Mouse (Mus musculus): ENCODE results near the gene Taar6.

Gene Taar6

DNA sequence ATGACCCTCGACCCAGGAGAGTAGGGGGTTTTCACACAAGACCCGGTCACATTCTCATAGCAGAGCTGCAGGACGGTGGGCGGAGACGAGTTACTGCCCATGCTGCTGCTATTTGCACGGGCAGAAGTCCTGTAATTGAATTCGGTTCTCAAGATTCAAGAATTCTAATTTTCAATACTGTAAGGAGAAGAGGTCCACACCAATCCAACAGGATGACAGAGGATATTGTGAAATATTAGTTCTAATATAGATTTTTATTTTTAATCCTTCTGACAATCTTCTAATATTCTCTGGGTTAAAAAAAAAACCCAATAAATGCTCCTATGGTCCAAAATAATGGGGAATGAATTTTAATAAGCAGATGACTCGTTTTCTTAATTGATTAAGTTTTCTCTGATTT lies at the start of gene Taar6:
Gene Taar6 (minus strand): TSS at position 101 of the 400 bp plus-strand sequence.
- no peak for DNase-seq (ENCODE audit: low spot score)

DNA sequence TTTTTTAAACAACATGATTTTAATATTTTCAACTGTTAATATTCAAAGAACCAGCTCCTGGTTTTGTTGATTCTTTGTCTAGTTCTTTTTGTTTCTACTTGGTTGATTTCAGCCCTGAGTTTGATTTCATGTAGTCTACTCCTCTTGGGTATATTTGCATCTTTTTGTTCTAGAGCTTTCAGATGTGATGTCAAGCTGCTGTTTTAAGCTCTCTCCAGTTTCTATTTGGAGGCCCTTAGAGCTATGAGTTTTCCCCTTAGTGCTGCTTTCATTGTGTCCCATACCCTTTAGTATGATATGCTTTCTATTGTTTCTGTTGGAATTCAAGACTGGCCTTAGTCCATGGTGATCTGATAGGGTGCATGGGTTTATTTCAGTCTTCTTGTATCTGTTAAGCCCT lies 45.9 kb upstream of the Taar6 start:
- no peak for DNase-seq (ENCODE audit: low spot score)

DNA sequence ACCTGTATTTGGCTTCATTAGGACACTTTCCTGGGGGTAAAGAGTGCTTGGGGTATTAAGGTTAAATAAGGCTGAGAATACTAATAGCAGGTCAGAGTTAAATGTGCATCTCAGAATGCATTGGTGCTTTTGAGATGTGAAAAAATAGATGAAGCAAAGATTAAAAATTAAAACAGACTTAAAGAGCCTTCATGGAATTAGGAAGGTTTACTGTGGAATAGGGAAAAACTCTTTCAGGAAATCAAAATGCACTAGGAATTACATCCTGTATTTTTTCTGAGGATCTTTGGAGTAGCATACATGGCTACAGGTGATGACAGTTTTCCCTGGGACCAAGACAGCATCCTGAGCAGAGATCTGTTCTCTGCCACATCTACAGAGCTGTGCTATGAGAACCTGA lies 41.5 kb upstream of the Taar6 start, which contains the start of gene Taar7d:
Gene Taar7d (plus strand): TSS at position 301 of the 400 bp plus-strand sequence.
- DNase-seq (ENCODE audit: low spot score) = no peak

DNA sequence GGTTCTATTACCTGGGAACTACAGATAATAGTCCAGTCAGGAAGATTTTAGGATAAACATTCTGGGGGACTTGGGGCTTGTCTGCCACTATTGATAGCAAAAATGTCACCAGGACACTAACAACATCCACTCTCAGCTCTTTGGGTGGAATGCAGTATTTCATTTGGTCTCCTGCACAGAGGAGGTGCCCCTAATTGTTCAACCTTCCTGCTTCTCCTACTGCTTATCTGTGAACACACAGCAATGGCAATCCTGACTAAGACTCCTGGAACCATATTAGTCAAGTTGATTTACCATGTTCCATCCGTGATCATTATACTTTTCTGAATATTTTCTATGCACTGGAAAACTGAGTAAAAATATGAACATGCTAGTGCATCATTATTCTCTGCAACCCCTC lies 22.7 kb upstream of the Taar6 start:
- no peak for DNase-seq (ENCODE audit: low spot score)

DNA sequence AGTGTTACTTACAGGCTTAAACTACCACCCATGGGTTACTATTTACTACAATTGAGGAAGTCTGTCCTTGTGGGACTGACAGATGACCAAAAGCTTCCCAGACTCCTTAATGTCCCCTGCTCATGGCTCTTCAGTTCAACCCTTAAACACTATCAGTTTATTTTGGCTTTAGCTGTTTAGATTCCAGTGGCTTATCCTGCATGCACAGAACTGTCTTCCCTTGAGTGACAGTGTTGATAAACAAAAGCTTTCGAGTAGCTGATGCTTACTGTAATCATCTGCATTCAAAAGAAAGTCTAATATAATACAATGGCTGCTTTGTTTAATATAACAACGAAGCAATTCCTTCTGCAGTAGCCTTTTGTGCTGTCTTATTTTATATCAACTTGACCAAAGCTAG lies 21.6 kb upstream of the Taar6 start:
- no peak for DNase-seq (ENCODE audit: low spot score)

DNA sequence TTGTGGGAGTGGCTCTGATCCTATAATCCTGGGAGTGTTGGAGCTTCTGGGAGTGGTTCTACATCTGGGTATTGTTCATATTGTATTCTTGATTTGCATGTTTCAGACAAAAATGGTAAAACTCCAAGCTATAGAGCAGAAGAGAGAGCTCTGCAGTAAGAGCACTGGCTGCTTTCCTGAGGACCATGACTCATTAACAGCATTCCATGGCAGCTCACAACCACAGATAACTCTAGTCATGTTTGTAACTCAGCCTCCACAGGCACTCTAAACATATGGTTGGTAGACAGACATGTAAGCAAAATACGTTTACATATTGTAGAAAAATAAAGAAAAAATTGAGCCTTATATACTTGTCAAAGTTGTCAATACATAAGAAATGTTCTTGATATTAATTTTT lies 21.0 kb upstream of the Taar6 start:
- no peak for DNase-seq (ENCODE audit: low spot score)

DNA sequence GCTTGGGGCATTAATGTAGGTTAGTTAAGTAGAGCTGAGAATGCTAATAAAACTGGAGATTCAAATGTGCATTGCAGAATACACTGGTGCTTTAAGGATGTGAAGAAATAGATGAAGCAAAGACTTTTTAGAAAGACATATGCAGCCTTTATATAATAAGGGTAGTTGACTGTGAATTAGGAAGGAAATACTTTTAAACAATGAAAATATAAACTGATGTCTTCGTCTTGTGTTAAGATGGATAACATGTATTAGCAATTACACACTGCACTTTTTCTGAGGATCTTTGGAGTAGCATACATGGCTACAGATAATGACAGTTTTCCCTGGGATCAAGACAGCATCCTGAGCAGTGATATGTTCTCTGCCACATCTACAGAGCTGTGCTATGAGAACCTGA lies 14.2 kb upstream of the Taar6 start, which contains the start of gene Taar7b:
Gene Taar7b (plus strand): TSS at position 301 of the 400 bp plus-strand sequence.
- DNase-seq (ENCODE audit: low spot score) = no peak

DNA sequence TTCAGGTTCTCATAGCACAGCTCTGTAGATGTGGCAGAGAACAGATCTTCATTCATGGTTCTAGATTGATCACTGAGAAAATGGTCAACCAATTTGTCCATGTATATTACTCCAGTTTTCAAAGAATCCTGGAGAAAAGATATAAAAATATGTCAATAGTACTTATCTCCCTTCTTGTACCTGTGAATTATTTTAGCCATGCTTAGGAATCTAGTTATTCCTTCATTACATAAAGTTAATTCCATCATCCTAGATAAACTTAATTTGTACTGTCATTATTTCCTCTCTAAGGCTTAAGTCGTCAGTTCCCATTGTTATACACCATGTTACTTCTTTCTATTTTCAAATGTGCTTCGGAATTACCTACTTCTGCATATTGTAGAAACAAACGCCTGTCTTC lies 7.9 kb upstream of the Taar6 start, which contains the start of gene Taar7a:
Gene Taar7a (minus strand): TSS at position 101 of the 400 bp plus-strand sequence.
- no peak for DNase-seq (ENCODE audit: low spot score)

DNA sequence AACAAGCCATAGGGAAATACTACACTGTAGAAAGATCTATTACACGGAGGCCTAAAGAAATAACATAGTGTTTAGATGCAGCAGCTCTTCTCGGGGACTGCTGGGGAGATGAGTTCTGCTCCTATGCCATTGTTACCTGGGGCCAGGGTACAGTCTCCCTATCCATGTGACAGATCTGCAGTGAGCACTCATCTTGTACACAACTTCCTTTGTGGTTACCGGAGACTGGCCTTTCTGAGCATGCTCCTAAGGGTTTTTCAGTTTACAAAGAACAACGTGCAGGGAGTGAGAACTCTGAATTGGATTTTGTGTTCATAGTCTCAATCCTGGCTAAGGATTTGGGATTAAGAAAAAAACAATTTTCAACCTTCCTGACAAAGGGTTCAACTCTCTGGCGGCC lies 973 bp upstream of the Taar6 start:
- DNase-seq (ENCODE audit: low spot score) = no peak

DNA sequence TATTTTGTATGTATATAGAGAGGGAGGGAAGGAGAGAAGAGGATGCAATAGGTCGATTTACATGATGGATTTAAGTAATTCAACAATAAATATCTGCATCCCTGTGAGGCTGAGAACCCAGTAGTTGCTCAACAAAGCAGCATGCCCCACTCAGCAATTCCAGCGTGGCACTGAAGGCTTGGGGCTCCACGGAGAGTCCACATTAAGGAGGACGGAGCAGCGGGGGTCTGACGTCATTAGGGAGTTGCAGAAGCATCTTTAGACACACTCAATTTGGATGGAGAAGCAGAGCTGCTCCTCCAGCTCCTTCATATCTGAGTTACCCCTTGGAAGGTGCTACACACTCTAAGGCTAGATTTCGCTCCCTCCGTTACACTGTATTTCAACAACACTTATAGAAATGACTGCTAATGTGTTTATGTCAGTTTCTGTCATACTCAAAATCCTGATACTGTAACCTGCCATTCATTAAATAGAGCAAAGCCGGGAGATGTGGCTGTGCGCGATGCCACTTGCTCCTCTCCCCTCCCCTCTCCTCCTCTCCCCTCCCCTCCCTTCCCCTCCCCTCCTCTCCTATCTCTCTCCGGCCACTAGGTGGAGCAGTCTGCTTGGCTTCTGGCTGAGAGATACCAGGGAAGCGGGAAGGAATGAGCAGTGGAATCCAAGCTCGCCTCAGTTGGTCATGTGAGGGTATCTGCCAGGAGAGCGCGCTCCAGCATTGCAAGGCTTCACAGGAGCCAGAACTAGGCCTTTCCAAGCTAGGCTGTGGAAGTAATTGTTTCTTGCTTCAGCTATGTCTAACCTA lies 6.3 kb downstream of the Taar6 start:
- DNase-seq (ENCODE audit: low spot score) = peak; percentile 53

DNA sequence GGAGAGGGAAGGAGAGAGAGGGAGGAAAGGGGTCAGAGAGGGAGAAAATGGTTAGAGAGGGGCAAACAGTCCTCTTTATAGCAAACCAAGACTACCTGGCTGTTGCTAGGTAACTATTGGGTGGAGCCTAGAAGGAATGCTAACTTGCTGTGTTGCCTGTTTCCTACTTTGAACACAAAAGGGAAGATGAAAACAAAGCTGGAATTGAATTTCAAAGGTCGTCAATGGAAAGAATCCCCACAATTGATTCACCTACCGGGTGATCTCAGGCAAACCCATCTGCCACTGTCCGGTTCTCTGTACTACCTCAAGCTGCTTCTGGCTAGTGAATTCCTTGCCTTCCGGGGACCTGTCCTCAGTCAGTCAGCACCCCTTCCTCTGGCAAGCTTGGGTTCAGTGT lies 7.5 kb downstream of the Taar6 start:
- DNase-seq (ENCODE audit: low spot score) = no peak

DNA sequence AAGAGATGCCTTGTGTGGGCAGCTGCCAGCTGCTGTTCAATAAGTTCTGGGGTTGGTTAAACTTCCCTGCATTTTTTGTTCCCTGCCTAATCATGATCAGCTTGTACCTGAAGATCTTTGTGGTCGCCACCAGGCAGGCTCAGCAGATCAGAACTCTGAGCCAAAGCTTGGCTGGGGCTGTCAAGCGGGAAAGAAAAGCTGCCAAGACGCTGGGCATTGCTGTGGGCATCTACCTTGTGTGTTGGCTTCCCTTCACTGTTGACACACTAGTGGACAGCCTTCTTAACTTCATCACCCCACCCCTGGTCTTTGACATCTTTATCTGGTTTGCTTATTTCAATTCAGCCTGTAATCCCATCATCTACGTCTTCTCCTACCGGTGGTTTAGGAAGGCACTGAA lies 14.2 kb downstream of the Taar6 start:
- DNase-seq (ENCODE audit: low spot score) = no peak

DNA sequence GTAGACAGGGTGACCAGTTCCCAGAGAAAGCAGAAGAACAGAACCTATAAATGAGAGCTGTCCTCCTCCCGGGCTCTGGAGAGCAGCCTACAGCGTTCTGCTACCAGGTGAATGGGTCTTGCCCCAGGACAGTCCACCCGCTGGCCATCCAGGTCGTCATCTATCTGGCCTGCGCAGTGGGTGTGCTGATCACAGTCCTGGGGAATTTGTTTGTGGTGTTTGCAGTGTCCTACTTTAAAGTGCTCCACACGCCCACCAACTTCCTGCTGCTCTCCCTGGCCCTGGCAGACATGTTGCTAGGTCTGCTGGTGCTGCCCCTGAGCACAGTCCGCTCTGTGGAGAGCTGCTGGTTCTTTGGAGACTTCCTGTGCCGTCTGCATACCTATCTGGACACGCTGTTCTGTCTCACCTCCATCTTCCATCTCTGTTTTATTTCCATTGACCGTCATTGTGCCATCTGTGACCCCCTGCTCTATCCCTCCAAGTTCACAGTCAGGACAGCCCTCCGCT lies 14.7 kb downstream of the Taar6 start, which contains the start of gene Taar5:
Gene Taar5 (plus strand): TSS at position 51 of the 510 bp plus-strand sequence.
- no peak for DNase-seq (ENCODE audit: low spot score)

DNA sequence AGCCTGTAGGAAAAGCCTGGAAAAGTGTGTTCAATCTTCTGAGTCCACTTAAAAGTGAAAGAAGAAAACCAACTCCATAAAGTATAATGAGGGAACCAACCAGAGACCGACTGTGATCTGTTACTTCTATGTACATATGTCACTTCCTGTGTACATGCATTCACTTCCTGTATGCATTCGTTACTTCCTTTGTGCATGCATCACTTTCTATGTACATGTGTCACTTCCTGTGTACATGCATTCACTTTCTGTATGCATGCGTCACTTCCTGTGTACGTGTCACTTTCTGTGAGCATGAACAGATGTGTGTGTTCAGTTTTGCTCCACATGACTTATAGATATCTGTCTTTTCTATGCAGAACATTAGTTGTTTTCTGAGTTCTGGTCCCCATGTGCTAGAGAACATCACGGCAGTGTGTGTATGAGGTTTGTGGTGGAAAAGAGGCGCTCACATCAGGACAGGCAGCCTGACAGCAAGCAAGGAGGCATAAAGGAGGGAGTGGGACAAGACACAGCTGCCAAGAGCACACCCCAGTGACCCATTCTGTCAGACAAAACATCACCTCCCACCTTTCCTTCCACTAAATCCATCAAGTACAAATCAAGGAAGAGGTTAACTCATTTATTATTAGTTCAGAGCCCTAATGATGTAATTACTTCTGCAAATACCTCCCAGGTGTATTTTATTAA lies 20.4 kb downstream of the Taar6 start:
- DNase-seq (ENCODE audit: low spot score) = no peak

DNA sequence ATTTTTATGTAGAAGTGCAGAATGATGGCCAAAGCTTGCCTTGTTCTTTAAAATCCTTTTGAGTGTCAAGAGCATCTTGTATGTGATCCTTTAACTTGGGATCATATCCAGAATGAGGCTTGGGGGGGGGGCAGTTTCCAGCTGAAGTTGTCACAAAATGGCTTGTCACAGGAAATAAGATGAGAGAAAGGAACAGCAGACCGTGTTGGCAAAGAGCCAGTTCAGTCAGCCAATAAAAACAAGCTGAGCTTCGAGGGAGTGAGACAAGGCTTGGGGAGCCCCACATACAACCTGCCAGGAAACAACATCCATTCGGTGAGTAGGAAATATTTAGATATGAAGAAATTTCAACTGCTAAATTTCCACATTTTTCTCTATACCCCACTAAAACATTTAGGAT lies 22.0 kb downstream of the Taar6 start:
- no peak for DNase-seq (ENCODE audit: low spot score)

DNA sequence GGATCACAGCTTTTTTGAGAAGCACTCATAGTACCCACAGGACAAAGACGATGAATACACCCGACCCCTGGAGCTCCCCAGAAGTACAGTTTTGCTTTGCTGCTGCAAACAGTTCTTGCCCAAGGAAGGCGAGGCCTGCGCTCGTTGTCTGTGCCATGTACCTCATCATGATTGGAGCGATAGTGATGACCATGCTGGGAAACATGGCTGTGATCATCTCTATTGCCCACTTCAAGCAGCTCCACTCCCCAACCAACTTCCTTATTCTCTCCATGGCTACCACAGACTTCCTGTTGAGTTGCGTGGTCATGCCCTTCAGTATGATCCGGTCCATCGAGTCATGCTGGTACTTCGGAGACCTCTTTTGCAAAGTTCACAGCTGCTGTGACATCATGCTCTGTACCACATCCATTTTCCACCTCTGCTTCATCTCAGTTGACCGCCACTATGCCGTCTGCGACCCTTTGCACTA lies 25.0 kb downstream of the Taar6 start, which contains the start of gene Taar4:
Gene Taar4 (plus strand): TSS at position 51 of the 472 bp plus-strand sequence.
- DNase-seq (ENCODE audit: low spot score) = no peak

DNA sequence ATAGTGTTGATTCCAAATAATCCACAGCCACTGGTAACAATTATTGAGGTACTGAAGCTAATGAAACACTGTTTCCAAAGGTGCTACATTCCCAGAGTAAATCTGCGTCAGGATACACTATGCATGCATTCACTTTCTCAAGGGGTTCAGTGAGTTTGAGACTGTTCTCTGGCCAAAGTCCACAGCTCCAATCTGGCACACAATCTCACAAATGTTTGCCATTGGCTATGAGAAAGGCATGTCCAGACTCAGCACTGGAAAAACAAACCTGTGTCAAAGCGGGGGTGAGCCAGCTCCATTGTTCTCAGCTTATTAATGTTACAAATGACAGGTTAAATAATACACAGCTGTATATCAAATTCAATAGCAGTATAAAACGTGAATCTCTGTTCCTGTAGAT lies 26.4 kb downstream of the Taar6 start:
- DNase-seq (ENCODE audit: low spot score) = no peak

DNA sequence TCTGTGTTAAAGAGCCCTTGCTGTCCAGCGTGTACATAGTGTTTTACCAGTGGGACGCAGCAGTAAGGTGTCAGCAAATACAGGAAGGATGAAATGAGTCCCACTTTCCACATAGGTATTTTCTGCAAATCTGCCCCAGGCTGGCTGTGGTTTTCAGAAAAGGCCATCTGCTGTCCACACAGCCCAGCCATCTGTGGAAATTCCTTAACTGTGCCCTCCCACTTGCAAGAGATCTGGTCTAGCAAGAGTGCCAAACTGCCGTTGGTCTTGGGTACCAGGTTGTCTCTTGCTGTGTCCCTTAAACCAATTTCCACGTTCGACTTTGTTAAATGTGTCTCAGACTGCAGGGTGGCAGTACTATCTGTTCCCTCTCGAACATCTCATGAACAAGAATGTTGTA lies 33.7 kb downstream of the Taar6 start:
- no peak for DNase-seq (ENCODE audit: low spot score)

DNA sequence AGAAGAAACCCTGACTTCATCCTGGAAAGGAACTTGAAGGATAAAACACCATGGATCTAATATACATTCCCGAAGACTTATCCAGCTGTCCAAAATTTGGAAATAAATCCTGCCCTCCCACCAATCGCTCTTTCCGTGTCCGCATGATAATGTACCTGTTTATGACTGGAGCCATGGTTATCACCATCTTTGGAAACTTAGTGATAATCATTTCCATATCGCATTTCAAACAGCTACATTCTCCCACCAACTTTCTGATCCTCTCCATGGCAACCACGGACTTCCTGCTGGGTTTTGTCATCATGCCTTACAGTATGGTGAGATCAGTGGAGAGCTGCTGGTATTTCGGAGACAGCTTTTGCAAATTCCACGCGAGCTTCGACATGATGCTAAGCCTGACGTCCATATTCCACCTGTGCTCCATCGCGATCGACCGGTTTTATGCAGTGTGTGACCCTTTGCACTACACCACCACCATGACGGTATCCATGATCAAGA lies 35.9 kb downstream of the Taar6 start, which contains the start of gene Taar3:
Gene Taar3 (plus strand): TSS at position 51 of the 498 bp plus-strand sequence.
- no peak for DNase-seq (ENCODE audit: low spot score)

DNA sequence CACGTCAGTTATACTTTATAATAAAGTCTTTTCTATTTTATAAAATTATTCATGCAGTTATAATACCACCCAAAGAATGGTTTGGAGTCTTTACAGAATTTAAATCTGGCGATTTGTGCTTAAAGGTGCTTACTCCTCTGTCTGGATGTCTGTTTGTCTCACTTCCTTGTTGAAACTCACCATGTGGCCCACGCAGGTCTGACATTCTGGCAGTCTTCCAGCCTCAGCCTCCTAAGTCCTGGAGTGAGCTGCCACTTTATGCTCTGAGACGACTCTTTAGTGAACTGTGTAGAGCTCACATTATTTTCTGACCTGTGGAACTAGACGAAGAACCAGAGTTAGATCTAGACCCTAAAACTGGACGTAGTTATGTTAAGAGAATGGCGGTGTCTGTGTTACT lies 37.4 kb downstream of the Taar6 start:
- DNase-seq (ENCODE audit: low spot score) = no peak

DNA sequence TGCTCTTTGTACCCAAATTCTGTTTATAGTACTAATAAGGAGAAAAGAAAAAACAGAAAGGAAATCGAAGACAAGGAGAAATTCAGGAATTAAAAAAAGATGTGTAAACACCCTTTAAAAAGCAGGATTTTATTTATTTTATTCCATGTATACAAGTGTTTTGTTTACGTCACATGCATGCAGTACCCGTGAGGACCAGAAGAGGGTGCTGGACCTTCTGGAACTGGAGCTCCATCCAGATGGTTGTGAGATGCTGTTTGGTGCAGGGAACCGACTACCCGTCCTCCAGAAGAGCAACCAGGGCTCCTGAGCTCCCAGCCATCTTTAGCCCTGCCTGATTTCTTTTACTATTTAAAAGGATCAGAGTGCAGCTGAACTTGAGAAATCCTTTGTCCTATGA lies 43.0 kb downstream of the Taar6 start:
- DNase-seq (ENCODE audit: low spot score) = no peak

DNA sequence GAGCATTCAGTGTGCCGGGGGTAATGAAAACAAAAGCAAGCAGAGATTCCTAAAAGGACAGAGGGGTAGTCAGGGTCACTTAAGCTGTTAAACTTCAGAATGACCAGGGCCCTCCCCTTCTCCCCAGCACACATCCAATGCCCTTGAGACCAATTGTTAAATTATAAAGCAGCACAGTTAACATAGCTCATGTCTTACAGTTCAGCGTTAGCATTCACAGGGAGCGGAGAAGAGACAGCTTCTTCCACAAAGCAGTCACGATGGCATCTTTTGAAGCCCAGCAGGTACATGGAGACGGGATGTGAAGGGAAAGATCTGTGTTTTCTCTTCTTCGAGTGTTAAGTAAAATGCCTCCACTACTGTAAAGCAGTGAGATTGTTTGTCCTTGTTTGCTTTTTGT lies 47.1 kb downstream of the Taar6 start, which contains the start of gene Taar2:
Gene Taar2 (plus strand): TSS at position 261 of the 400 bp plus-strand sequence.
- no peak for DNase-seq (ENCODE audit: low spot score)

Data from adipocyte (in vitro differentiated cells).